Mouse (Mus musculus): ENCODE measurements around the gene Xiap. TPM values are rescaled to one million over a fixed set of nuclear protein-coding genes. Genes with fewer than 3 reads are reported as not detected.

Gene Xiap
- polyA plus RNA-seq, 1 experiment from 2014 or later, result 16.9 TPM

DNA sequence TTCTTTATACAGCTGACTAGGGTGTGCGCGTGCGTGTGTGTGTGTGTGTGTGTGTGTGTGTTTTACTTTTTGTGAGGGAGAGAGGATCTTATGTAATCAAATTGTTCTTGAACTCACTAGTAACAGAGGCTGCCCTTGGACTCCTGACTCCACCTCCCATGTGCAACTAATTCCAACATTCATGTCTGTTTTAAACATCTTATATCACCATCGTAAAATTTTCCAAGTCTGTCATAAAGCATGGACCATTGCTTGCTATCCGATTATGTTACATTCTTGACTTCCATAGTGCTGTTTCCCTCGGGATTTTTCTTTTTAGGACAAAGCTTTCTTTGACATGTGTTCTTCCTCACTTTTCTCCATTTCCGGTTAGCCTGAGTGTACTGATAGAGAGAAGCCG lies 28.3 kb downstream of the Xiap start:
- WGBS, result 65% methylated on average over 8 of the region's 8 CpGs

DNA sequence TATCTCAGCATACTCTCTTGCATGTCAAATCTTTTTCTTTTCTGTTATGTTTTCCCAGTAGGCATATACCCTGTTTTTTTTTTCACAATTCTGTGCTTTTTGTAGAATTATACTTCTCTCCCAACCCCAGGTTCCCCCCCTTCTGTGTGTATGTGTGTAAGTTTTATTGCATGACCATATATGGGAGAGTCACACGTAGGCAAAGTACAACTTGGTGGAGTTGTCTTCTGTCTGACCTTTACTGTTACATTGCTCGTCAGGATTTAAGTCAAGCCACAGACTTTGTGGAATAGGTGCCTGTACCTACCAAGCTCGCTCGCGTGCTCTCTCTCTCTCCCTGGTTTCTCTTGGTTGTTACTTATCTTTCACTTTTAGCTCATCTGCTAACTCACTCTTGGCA lies 28.7 kb downstream of the Xiap start:
- WGBS, result 75% methylated on average over 5 of the region's 5 CpGs

More for the DNA sequence above, 28.3 kb downstream of the Xiap start:
- H3K27ac ChIP-seq (replicated peaks in 1 of 2; ENCODE audit: control insufficient read depth in 1 of 2, insufficient read depth in 1 of 2, low read depth in 2 of 2, low read length in 2 of 2), result no peak overlapping the region
- no peak overlapping the region for H3K4me2 ChIP-seq (ENCODE audit: low read length)
- H3K9ac ChIP-seq (ENCODE audit: low read length), result no peak overlapping the region
- 0 out of 2 replicates have a peak, but pooled peaks cover 4% of the 10 kb centered on the region for H3K36me3 ChIP-seq (ENCODE audit: control insufficient read depth, insufficient read depth, low read length)
- no peak overlapping the region for H3K4me3 ChIP-seq (ENCODE audit: control insufficient read depth in 1 of 2, insufficient read depth in 1 of 2, low read depth in 1 of 2, low read length in 2 of 2)
- no peak for ATAC-seq (ENCODE audit: insufficient number of reproducible peaks, insufficient read depth, low FRiP score, low read depth)
- no peaks in the 10 kb centered on the region for H3K27me3 ChIP-seq (ENCODE audit: control insufficient read depth, insufficient read depth, low read length)
- peaks cover 0 to 3% of the 10 kb centered on the region in 2 experiments; a peak in 2 of 4 replicates for H3K4me1 ChIP-seq (ENCODE audit: control insufficient read depth in 2 of 2, insufficient read depth in 2 of 2, low read length in 2 of 2)
- no peaks in the 10 kb centered on the region for H3K9me3 ChIP-seq (ENCODE audit: control insufficient read depth, low read length)

GRCm38 (mm10) chrX:42107137-42107536 lies 47.7 kb downstream of the Xiap start:
- no peak for ATAC-seq (ENCODE audit: insufficient number of reproducible peaks, insufficient read depth, low FRiP score, low read depth)
- peaks cover 48% of the 10 kb centered on the region for H3K36me3 ChIP-seq (ENCODE audit: control insufficient read depth, insufficient read depth, low read length)
- 82% methylated on average over 6 of the region's 6 CpGs for WGBS
- no peak overlapping the region for H3K4me2 ChIP-seq (ENCODE audit: low read length)
- no peak overlapping the region for H3K9ac ChIP-seq (ENCODE audit: low read length)
- peaks cover 9% of the 10 kb centered on the region for H3K9me3 ChIP-seq (ENCODE audit: control insufficient read depth, low read length)
- H3K27me3 ChIP-seq (ENCODE audit: control insufficient read depth, insufficient read depth, low read length), result no peaks in the 10 kb centered on the region
- no peak overlapping the region for H3K4me3 ChIP-seq (ENCODE audit: control insufficient read depth in 1 of 2, insufficient read depth in 1 of 2, low read depth in 1 of 2, low read length in 2 of 2)
- H3K27ac ChIP-seq (replicated peaks in 1 of 2; ENCODE audit: control insufficient read depth in 1 of 2, insufficient read depth in 1 of 2, low read depth in 2 of 2, low read length in 2 of 2), result no peak overlapping the region
- no peaks in the 10 kb centered on the region for H3K4me1 ChIP-seq (ENCODE audit: control insufficient read depth in 2 of 2, insufficient read depth in 2 of 2, low read length in 2 of 2)

More for the DNA sequence above, 28.7 kb downstream of the Xiap start:
- H3K9me3 ChIP-seq (ENCODE audit: control insufficient read depth, low read length), result no peaks in the 10 kb centered on the region
- no peak overlapping the region for H3K27ac ChIP-seq (replicated peaks in 1 of 2; ENCODE audit: control insufficient read depth in 1 of 2, insufficient read depth in 1 of 2, low read depth in 2 of 2, low read length in 2 of 2)
- ATAC-seq (ENCODE audit: insufficient number of reproducible peaks, insufficient read depth, low FRiP score, low read depth), result no peak
- 0 out of 2 replicates have a peak, but pooled peaks cover 4% of the 10 kb centered on the region for H3K36me3 ChIP-seq (ENCODE audit: control insufficient read depth, insufficient read depth, low read length)
- no peaks in the 10 kb centered on the region for H3K27me3 ChIP-seq (ENCODE audit: control insufficient read depth, insufficient read depth, low read length)
- no peak overlapping the region for H3K4me3 ChIP-seq (ENCODE audit: control insufficient read depth in 1 of 2, insufficient read depth in 1 of 2, low read depth in 1 of 2, low read length in 2 of 2)
- no peak overlapping the region for H3K4me2 ChIP-seq (ENCODE audit: low read length)
- peaks cover 0 to 3% of the 10 kb centered on the region in 2 experiments; a peak in 2 of 4 replicates for H3K4me1 ChIP-seq (ENCODE audit: control insufficient read depth in 2 of 2, insufficient read depth in 2 of 2, low read length in 2 of 2)
- H3K9ac ChIP-seq (ENCODE audit: low read length), result no peak overlapping the region

DNA sequence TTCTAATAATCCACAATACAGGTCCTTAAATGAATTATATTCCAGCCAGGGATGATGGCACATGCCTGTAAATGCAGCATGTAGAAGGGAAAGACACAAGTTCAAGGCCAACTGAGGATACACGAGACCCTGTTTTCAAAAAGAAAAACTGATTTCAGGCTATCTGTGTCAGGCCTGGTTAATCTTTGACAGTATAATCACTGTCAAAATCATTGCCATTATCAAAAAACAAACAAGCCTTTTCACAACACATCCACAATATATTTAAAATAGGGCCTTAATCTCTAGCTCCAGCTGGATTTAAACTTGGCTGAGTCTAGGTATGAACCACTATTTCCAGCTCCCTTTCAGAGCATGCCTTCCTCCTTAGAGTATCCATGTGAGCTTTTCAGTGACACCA lies 51.1 kb downstream of the Xiap start:
- Histone ChIP-seq H3K9me3 (ENCODE audit: control insufficient read depth, low read length) (peaks cover 9% of the 10 kb centered on the region), H3K4me3 (ENCODE audit: control insufficient read depth in 1 of 2, insufficient read depth in 1 of 2, low read depth in 1 of 2, low read length in 2 of 2) (no peak overlapping the region), H3K27me3 (ENCODE audit: control insufficient read depth, insufficient read depth, low read length) (no peaks in the 10 kb centered on the region), H3K9ac (ENCODE audit: low read length) (no peak overlapping the region), H3K36me3 (ENCODE audit: control insufficient read depth, insufficient read depth, low read length) (peaks cover 17% of the 10 kb centered on the region; the same call in 1 of the 2 replicates), H3K4me1 (ENCODE audit: control insufficient read depth in 2 of 2, insufficient read depth in 2 of 2, low read length in 2 of 2) (no peaks in the 10 kb centered on the region), H3K27ac (replicated peaks in 1 of 2; ENCODE audit: control insufficient read depth in 1 of 2, insufficient read depth in 1 of 2, low read depth in 2 of 2, low read length in 2 of 2) (no peak overlapping the region), H3K4me2 (ENCODE audit: low read length) (no peak overlapping the region)
- WGBS, result 71% methylated on average over 1 of the region's 1 CpGs
- no peak for ATAC-seq (ENCODE audit: insufficient number of reproducible peaks, insufficient read depth, low FRiP score, low read depth)

DNA sequence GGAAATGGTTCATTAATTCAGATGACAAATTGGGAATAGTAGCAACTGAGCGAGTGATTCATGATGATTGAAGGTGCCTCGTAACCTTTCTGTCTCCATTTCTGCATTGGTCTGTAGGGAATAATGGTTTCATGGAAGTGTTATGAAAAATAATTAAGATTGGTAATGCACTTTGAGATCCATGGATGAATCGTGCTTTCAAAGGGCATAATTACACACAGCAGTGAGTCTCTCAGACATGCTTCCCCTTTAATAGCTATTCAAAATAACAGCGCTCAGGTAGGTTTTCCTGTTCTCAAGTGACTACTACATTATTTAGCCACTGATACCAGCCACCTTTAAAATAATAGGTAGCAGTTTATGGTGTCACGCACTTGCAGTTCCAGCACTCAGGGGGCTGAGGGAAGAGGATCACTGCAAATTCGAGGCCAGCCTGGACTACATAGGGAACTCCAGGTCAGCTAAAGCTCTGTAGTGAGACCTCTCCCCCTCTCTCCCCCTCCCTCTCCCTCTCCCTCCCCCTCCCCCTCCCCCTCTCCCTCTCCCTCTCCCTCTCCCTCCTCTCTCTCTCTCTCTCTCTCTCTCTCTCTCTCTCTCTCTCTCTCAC lies 60.1 kb downstream of the Xiap start:
- no peaks in the 10 kb centered on the region for H3K4me1 ChIP-seq (ENCODE audit: control insufficient read depth in 2 of 2, insufficient read depth in 2 of 2, low read length in 2 of 2)
- H3K27me3 ChIP-seq (ENCODE audit: control insufficient read depth, insufficient read depth, low read length), result no peaks in the 10 kb centered on the region
- no peaks in the 10 kb centered on the region for H3K9me3 ChIP-seq (ENCODE audit: control insufficient read depth, low read length)
- ATAC-seq (ENCODE audit: insufficient number of reproducible peaks, insufficient read depth, low FRiP score, low read depth), result no peak
- 77% methylated on average over 6 of the region's 6 CpGs for WGBS
- H3K27ac ChIP-seq (replicated peaks in 1 of 2; ENCODE audit: control insufficient read depth in 1 of 2, insufficient read depth in 1 of 2, low read depth in 2 of 2, low read length in 2 of 2), result no peak overlapping the region
- H3K36me3 ChIP-seq (ENCODE audit: control insufficient read depth, insufficient read depth, low read length), result no peaks in the 10 kb centered on the region
- H3K4me3 ChIP-seq (ENCODE audit: control insufficient read depth in 1 of 2, insufficient read depth in 1 of 2, low read depth in 1 of 2, low read length in 2 of 2), result no peak overlapping the region
- H3K9ac ChIP-seq (ENCODE audit: low read length), result no peak overlapping the region
- H3K4me2 ChIP-seq (ENCODE audit: low read length), result no peak overlapping the region

DNA sequence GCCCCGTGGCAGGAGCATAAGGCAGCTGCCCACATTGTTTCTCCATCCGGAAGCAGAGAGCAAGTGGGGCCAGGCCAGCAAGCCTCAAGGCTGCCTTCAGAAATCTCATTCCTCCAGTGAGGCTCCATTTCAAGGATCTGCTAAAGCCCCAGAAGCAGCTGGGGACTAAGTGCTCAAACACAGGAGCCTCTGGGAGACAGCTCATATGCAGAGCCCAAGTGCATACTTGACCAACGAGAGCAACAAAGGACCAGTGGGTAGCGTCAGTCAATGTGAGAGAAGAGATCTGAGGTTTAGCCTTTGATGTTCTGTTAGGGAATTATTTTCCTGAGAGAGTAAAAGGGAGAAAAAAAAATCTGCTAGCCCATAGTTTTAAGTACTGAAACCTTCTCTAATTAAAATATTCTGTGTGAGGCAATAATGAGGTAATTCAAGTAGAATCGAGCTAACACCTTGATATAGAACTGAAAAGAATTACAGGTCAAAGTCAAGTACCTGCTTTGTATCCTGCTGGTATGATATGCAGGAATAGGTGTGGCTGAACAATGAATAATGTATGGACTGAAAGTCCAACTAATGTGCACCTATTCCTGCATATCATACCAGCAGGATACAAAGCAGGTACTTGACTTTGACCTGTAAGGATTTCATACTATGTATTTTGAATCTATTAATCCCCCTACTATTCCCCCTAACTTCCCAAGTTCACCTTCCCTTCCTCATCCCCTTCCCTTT lies 65.7 kb downstream of the Xiap start:
- Histone ChIP-seq H3K4me2 (ENCODE audit: low read length) (no peak overlapping the region), H3K4me3 (ENCODE audit: control insufficient read depth in 1 of 2, insufficient read depth in 1 of 2, low read depth in 1 of 2, low read length in 2 of 2) (no peak overlapping the region)

DNA sequence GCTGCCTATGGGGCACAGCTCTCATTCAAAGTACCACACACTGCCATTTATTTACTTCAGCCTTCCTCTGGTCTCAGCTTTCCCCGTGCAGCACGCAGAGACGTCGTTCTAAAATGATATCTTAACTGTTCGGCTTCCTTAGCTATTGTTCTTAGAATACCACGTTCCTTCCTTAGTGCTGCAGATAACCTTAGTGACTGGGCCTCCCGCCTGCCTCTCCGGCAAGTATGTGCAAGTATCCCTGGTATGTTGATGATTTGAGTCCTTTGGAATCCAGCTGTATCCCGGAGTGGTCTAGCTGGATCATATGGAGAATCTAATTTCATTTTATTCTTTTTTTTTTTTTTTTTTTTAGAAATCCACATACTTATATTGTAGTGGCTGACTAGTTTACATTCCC lies 80.4 kb downstream of the Xiap start:
- WGBS, result 21% methylated on average over 9 of the region's 9 CpGs
- no peaks in the 10 kb centered on the region for H3K9me3 ChIP-seq (ENCODE audit: control insufficient read depth, low read length)
- H3K9ac ChIP-seq (ENCODE audit: low read length), result no peak overlapping the region
- no peaks in the 10 kb centered on the region for H3K36me3 ChIP-seq (ENCODE audit: control insufficient read depth, insufficient read depth, low read length)
- no peak overlapping the region for H3K4me2 ChIP-seq (ENCODE audit: low read length)
- peaks cover 3 to 5% of the 10 kb centered on the region in 2 experiments; a peak in 3 of 4 replicates for H3K4me1 ChIP-seq (ENCODE audit: control insufficient read depth in 2 of 2, insufficient read depth in 2 of 2, low read length in 2 of 2)
- no peaks in the 10 kb centered on the region for H3K27me3 ChIP-seq (ENCODE audit: control insufficient read depth, insufficient read depth, low read length)
- H3K4me3 ChIP-seq (ENCODE audit: control insufficient read depth in 1 of 2, insufficient read depth in 1 of 2, low read depth in 1 of 2, low read length in 2 of 2), result no peak overlapping the region
- ATAC-seq (ENCODE audit: insufficient number of reproducible peaks, insufficient read depth, low FRiP score, low read depth), result peak; percentile 76
- H3K27ac ChIP-seq (replicated peaks in 1 of 2; ENCODE audit: control insufficient read depth in 1 of 2, insufficient read depth in 1 of 2, low read depth in 2 of 2, low read length in 2 of 2), result peak overlapping the region; percentile 72 to 83

More for the DNA sequence above, 65.7 kb downstream of the Xiap start:
- H3K9me3 ChIP-seq (ENCODE audit: control insufficient read depth, low read length), result no peaks in the 10 kb centered on the region
- H3K4me1 ChIP-seq (ENCODE audit: control insufficient read depth in 2 of 2, insufficient read depth in 2 of 2, low read length in 2 of 2), result no peaks in the 10 kb centered on the region
- no peak for ATAC-seq (ENCODE audit: insufficient number of reproducible peaks, insufficient read depth, low FRiP score, low read depth)
- H3K27ac ChIP-seq (replicated peaks in 1 of 2; ENCODE audit: control insufficient read depth in 1 of 2, insufficient read depth in 1 of 2, low read depth in 2 of 2, low read length in 2 of 2), result no peak overlapping the region
- no peak overlapping the region for H3K9ac ChIP-seq (ENCODE audit: low read length)
- WGBS, result 65% methylated on average over 5 of the region's 5 CpGs
- no peaks in the 10 kb centered on the region for H3K27me3 ChIP-seq (ENCODE audit: control insufficient read depth, insufficient read depth, low read length)
- H3K36me3 ChIP-seq (ENCODE audit: control insufficient read depth, insufficient read depth, low read length), result no peaks in the 10 kb centered on the region
